In genomic region chr7:28165406-28165805, GRCm38 (mm10) we compare ENCODE assay signal across 21 mouse cellular contexts. TPM values are rescaled to one million over a fixed set of nuclear protein-coding genes. Genes with fewer than 3 reads are reported as not detected.
DNase-seq lines count a peak whose midpoint lies in the region; ATAC-seq and TF ChIP-seq lines count a peak whose summit lies in the region.
"Had no signal": no experiment of that assay in that cellular context is flagged by ENCODE, and none has a peak within 500 bp of the region (broad histone marks: within the 10 kb centered on the region; RNA-seq: fewer than 3 reads in every experiment).

No protein-coding gene starts in this region.

- no peak overlapping the region for H3K27ac ChIP-seq in kidney, postnatal 0 days
- no peak overlapping the region for H3K27ac ChIP-seq in thymus, adult 2 months (ENCODE audit: control insufficient read depth, insufficient read depth, low read length)
- H3K27ac ChIP-seq: heart, embryonic 10.5 days; hindbrain, embryonic 15.5 days; limb, embryonic 15.5 days; neural tube, embryonic 13.5 days had no signal

- no peak overlapping the region for H3K4me2 ChIP-seq in kidney, postnatal 0 days (ENCODE audit: low read length)
- H3K4me2 ChIP-seq: hindbrain, embryonic 15.5 days; limb, embryonic 15.5 days; neural tube, embryonic 13.5 days had no signal

- DNase-seq in kidney, postnatal 0 days (ENCODE audit: low spot score), result no peak
- DNase-seq in kidney, postnatal 10 days, result no peak
- peak; percentile 19 for DNase-seq in thymus, postnatal 14 days
- DNase-seq in thymus, adult 2 months, result no peak
- peak; percentile 74 for DNase-seq in R1 (ENCODE audit: low read depth, low spot score)
- no peak for DNase-seq in cerebellum, adult 11 months
- no peak for DNase-seq in layer of hippocampus, adult 8-10 months (ENCODE audit: low spot score in 2 of 2)
- DNase-seq: adrenal gland, postnatal 36 days; cerebellum, postnatal 10 days; heart, postnatal 14 days; kidney, adult 8-10 months; thymus, postnatal 36 days had no signal

- no peaks in the 10 kb centered on the region for H3K36me3 ChIP-seq in kidney, postnatal 0 days (ENCODE audit: insufficient read depth, low read length)
- H3K36me3 ChIP-seq in thymus, adult 2 months (ENCODE audit: control insufficient read depth, insufficient read depth, low read length), result no peaks in the 10 kb centered on the region
- H3K36me3 ChIP-seq: heart, embryonic 10.5 days; hindbrain, embryonic 15.5 days; limb, embryonic 15.5 days; neural tube, embryonic 13.5 days had no signal

- H3K9me3 ChIP-seq in kidney, postnatal 0 days (replicated peaks; ENCODE audit: low read length), result no peaks in the 10 kb centered on the region
- H3K9me3 ChIP-seq: heart, embryonic 10.5 days; hindbrain, embryonic 15.5 days; limb, embryonic 15.5 days; neural tube, embryonic 13.5 days had no signal

- peak; percentile 39; the same call in 1 of the 2 replicates for TF ChIP-seq CTCF in kidney, postnatal 0 days (IDR thresholded peaks at IDR 0.05; ENCODE audit: low read depth)
- TF ChIP-seq CTCF in thymus, adult 2 months (IDR thresholded peaks at IDR 0.05; ENCODE audit: borderline replicate concordance, control insufficient read depth, extremely low read depth, insufficient read depth, low read length, poor library complexity), result no peak

- no peak overlapping the region for H3K4me3 ChIP-seq in kidney, postnatal 0 days (replicated peaks; ENCODE audit: low read depth, low read length)
- no peak overlapping the region for H3K4me3 ChIP-seq in thymus, adult 2 months (ENCODE audit: control insufficient read depth, insufficient read depth, low read length)
- H3K4me3 ChIP-seq: heart, embryonic 10.5 days; hindbrain, embryonic 15.5 days; limb, embryonic 15.5 days; neural tube, embryonic 13.5 days had no signal

- H3K9ac ChIP-seq in kidney, postnatal 0 days (ENCODE audit: low read depth, low read length), result no peak overlapping the region
- H3K9ac ChIP-seq: hindbrain, embryonic 15.5 days; limb, embryonic 15.5 days; neural tube, embryonic 13.5 days had no signal

- H3K4me1 ChIP-seq in kidney, postnatal 0 days (replicated peaks; ENCODE audit: insufficient read depth, low read length), result peaks cover 1% of the 10 kb centered on the region; the same call in 1 of the 2 replicates
- peaks cover 6% of the 10 kb centered on the region; the same call in 1 of the 2 replicates for H3K4me1 ChIP-seq in thymus, adult 2 months (replicated peaks; ENCODE audit: control insufficient read depth, insufficient read depth, low read length)

- 82% methylated on average over 6 of the region's 6 CpGs for WGBS in kidney, postnatal 0 days
- WGBS in thymus, adult 2 months, result 87% methylated on average over 6 of the region's 6 CpGs

- no peak for TF ChIP-seq POLR2A in thymus, adult 2 months (IDR thresholded peaks at IDR 0.05; ENCODE audit: control insufficient read depth, extremely low read depth, insufficient read depth, low read length, poor library complexity)

- no peak for ATAC-seq in kidney, postnatal 0 days (replicated peaks; ENCODE audit: low FRiP score, low read depth)
- ATAC-seq: forebrain, embryonic 16.5 days had no signal

- no peaks in the 10 kb centered on the region for H3K27me3 ChIP-seq in kidney, postnatal 0 days (ENCODE audit: insufficient read depth, low read length)
- H3K27me3 ChIP-seq in thymus, adult 2 months (ENCODE audit: control insufficient read depth, insufficient read depth, low read length), result no peaks in the 10 kb centered on the region
- H3K27me3 ChIP-seq: hindbrain, embryonic 15.5 days; limb, embryonic 15.5 days; neural tube, embryonic 13.5 days had no signal

RNA-seq across cellular contexts. Expression of gene Fbl, which starts 4.1 kb away (rescaled TPM):
- 111 and 114 TPM in 2 replicates for polyA plus RNA-seq in kidney, postnatal 0 days (2015; fragmentation: Nextera tagmentation; extraction: Ambion mirVana)
- polyA plus RNA-seq in thymus, adult 2 months (2012; rRNA removed), result 72.4 and 91.4 TPM in 2 replicates
- 10 to 100 TPM; 44.6 to 56.7 (median 54.5) TPM for total RNA-seq in layer of hippocampus, adult 8-10 months (2022)

RNA-seq across cellular contexts. Expression of gene Dyrk1b, which starts 13.9 kb away (rescaled TPM):
- polyA plus RNA-seq in kidney, postnatal 0 days (2015; fragmentation: Nextera tagmentation; extraction: Ambion mirVana), result 13.1 and 15.0 TPM in 2 replicates
- 126 and 145 TPM in 2 replicates for polyA plus RNA-seq in thymus, adult 2 months (2012; rRNA removed)
- 10 to 100 TPM; 39.6 to 52.5 (median 46.4) TPM for total RNA-seq in layer of hippocampus, adult 8-10 months (2022)

RNA-seq across cellular contexts. Expression of gene 9530053A07Rik, which starts 36.1 kb away (rescaled TPM):
- polyA plus RNA-seq in kidney, postnatal 0 days (2015; fragmentation: Nextera tagmentation; extraction: Ambion mirVana), result 0.08 TPM in 2 replicates
- 0.99 and 1.0 TPM in 2 replicates for polyA plus RNA-seq in thymus, adult 2 months (2012; rRNA removed)
- not detected for total RNA-seq in layer of hippocampus, adult 8-10 months (2022)
- total RNA-seq: adrenal gland, postnatal 36 days; gastrocnemius, adult 8-10 months; megakaryocyte-erythroid progenitor cell, adult 5-6 weeks; monocyte, adult 5-6 weeks had no signal
- polyA plus RNA-seq: limb, embryonic 15.5 days; lung, embryonic 16.5 days had no signal

Comparison
In these comparisons a context has a peak if more than half of its experiments do, and no peak if none do; other contexts are left out.
1. DNase-seq: peak in thymus, postnatal 14 days (single experiment) and R1 (single experiment); none in kidney, postnatal 0 days (single experiment), kidney, postnatal 10 days (single experiment), thymus, adult 2 months (single experiment), cerebellum, adult 11 months (single experiment) and layer of hippocampus, adult 8-10 months (0 of 2).